Mouse (Mus musculus) right cerebral cortex, adult 2 months (tissue): Measurements from ENCODE around the gene Hist1h1b.

Experiments used
- DNase-seq, 2 experiments: peaks; one replicate each; pipeline ENCODE4 v3.0.0; 2021 to 2022; ENCODE audit warnings: low spot score in 2 of 2

Hist1h1b gene

DNA sequence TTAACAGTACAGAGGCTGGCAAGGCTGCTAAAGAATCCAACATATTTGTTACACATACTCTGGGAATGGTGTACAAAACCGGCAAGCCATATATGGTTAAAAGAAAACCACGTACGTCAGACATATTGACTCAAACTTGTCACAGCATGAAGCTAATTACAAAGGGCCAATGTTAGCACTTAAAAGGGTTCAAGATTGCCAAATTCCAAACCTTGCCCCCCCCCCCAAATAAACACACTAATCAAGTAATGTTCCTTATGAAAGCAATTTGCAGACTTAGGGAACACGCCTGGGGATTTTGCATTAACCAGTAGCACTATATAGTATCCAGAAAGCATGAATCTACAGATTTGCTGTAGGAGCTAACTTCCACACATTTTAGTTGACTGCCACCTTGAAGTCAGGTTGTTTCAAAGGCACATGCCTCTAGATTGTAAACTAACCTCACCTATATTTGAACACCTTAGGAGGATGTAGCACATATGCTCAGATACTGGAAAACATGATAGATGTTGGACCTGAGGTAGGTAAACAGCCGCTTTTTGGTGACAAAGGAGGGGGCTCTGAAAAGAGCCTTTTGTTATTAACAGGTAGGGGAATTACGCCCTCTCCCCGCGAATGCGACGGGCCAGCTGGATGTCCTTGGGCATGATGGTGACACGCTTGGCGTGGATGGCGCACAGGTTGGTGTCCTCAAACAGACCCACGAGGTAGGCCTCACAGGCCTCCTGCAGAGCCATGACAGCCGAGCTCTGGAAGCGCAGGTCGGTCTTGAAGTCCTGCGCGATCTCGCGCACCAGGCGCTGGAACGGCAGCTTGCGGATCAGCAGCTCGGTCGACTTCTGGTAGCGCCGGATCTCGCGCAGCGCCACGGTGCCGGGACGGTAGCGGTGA lies 2.2 kb upstream of the Hist1h1b start:
- peak; percentile 29 to 33 for DNase-seq

DNA sequence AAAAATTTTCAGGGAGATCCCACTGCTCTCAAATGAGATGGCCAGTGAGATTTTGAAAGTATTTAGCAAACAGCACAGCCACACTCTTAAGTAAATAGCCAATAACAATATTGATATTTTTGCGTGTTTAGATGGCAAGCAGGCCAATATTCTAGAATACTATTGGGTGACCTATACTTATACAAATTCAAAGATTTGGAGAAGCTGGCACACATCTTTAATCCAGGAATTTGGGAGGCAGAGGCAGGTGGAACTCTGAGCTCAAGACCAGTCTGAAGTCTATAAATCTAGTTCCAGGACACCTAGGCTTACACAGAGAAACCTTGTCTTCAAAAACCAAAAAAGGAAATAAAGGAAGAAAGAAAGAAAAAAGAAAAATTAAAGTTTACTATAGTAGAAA lies 1.2 kb upstream of the Hist1h1b start:
- DNase-seq: no peak

DNA sequence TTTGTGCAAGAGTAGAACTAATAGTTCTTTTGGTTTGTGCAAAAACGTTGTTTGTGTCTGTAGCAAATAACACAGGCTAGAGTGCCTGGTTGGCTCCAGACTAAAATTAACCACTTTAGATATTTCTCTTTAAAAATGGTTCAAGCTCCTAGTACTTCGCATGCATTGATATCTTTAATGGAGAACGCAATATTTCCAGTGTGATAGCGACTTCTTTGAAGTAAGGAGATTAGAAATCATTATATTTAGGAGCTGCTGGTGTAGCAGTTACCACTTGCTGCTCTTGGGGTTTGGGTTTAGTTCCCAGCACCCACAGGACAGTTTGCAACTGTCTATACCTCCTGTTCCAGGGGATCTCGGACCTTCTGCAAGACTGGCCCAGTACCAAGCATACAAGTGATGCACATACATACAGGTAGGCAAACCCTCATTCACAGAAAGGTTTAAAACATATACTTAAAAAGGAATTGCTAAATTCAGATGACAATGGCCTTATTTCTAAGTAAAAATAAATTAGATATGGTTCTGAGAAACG lies 663 bp upstream of the Hist1h1b start:
- DNase-seq: no peak

DNA sequence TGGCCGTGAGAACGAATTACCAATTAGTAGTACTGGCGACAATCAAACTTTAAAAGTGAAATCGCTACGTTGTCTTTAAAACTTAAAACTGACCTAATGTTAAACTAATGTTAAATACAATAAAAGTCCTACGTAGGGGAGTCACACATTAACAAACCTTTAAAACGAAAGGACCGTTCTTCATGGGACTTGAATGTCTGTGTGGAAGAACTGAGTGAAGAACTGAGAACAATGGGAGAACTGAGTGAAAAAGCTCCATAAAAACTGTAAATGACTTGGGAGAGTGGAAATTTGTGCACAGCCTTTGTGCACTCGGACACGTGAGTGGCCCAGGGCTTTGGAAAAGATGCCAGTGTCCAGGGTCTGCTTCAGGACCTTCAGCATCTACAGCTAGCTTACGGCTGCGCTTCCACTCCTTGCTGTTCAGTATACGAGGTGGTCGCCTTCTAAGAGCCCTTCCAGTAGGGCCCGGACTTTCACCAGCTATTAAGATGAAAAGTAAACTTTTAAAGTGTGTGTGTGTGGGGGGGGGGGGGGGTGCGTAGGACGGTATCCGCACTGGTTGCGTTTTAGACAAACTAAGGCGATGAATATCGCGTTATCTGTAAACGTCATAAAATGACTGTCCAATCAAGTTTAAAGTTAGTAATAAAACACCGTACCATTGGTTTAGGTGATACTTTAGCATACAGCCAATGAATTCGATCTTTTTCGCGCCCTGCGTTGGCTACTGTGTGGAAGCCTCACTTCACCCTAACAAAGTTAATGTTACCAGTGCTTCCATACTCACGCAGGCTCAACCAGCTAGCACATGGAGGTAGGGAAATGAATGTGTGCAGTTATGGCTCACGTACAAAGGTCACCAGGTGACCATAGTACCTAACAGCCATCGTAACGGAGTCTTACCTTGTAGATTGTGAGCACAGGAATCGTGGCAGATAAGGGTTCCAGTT lies 1.3 kb downstream of the Hist1h1b start:
- DNase-seq: peak; percentile 71 to 80

DNA sequence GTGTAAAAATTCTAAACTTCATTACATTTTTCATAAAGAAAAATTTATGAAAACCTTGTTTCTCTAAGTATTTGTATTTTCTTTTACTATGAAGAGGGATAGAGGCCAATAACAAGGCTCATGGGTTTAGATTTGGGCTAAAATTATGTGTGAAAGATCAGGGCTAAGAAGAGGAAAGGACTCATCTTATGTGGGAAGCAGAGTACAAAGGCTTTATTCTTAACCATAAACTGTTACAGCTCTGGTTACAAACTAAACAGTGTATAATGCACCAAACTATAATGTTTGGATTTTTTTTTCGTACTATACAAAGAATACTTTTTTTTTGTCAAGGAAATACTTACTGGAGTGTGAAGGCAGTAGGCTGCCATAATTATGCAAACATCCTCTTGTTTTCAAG lies 24.7 kb downstream of the Hist1h1b start:
- no peak for DNase-seq

DNA sequence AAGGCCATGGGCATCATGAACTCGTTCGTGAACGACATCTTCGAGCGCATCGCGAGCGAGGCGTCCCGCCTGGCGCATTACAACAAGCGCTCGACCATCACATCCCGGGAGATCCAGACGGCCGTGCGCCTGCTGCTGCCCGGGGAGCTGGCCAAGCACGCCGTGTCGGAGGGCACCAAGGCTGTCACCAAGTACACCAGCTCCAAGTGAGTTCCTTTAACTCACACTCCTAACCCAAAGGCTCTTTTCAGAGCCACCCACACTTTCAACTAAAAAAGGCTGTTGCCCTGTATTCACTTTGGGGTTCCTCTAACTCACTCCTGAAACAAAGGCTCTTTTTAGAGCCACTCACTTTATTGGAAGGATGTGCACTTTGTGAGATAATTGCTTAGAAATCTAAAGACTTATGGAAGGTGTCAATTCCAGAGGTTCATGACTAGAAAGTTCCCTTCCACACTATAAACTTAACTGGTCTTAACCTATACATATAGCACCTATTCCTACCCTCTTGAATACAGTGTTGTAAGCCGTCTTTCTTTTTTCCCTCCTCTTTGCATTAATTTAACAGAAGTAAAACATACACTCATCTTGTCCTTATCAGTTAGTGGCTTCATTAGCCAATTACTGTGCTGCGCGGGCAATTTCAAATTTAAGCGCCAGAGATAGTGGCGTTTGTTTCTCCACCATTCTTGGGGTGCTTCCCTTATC lies 26.0 kb downstream of the Hist1h1b start:
- DNase-seq: peak; percentile 37 to 40

DNA sequence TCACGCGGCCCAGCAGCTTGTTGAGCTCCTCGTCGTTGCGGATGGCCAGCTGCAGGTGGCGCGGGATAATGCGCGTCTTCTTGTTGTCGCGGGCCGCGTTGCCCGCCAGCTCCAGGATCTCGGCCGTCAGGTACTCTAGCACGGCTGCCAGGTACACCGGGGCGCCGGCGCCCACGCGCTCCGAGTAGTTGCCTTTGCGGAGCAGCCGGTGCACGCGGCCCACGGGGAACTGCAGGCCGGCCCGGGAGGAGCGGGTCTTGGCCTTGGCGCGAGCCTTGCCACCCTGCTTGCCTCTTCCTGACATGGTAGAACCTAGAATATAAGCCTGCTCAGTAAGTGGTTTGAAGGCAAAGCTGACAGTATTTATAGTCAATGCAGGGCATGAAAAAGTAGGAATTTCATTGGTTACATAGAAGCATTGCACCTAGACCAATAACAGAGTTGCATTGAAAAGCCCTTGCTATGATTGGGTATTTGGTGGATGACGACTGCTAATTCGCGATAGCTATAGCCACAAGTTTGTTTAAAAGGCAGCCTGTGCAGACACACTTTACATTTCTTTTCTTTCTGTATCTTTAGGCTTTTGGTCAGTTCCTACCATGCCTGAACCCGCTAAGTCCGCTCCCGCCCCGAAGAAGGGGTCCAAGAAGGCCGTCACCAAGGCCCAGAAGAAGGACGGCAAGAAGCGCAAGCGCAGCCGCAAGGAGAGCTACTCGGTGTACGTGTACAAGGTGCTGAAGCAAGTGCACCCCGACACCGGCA lies 26.7 kb downstream of the Hist1h1b start, which contains the start of the genes Hist1h2ak and Hist1h2bn:
Gene Hist1h2ak (minus strand): TSS at position 304 of the 762 bp plus-strand sequence.
Gene Hist1h2bn (plus strand): TSS at position 600 of the 762 bp plus-strand sequence.
- DNase-seq: peak; percentile 75 to 78

DNA sequence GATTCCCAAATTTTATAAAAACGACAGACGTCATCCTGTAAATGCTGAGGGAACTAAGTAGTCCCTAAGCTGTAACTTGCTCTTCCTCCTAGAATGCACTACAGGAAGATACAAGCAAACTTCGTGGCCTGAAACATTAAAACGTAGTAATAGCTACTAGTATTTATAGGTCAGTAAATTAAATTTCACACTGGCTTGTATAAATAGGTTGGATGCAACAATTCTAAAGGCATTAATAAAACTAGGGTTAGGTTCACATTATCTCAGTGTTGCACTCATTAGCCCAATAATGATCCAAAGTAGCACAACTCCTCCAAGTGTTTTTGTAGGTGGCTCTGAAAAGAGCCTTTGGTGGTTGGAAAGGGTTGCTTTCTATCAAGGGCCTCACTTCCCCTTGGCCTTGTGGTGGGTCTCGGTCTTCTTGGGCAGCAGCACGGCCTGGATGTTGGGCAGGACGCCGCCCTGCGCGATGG lies 27.3 kb downstream of the Hist1h1b start:
- no peak for DNase-seq

DNA sequence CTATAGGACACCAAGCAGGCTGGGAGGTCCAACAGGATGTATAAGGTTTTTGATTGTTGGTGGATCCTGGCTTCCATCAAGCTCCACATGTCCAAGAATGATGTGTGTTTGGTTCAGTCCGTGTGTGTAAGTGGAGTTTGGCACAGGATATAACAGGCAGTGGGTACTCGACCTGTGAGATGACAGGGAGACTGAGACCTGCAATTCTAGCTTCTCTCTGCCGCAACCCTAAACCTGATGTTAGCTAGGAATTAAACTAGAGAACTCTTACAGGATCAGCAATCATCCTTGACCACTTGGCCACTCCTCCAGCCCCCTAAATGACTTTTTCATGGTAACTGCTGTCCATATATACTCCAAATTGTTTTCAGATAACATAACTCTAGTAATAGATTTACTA lies 28.1 kb downstream of the Hist1h1b start:
- no peak for DNase-seq

DNA sequence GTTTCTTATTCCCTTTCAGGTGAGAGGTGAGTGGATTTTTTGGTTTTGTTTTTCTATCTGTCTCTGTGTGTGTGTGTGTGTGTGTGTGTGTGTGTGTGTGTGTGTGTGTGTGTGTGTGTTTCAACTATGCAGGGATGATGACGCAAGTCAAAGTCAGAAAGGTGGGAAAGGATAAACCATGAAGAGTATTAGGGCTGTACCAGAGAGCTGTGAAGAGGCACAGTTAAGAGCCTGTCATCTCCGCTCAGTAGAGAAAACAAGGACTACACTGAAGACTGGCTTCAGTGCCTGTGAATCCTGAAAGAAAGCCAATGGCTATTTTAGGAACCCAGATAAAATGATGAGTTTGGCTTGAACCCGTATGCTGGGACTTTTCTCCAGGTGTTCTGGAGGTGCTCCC lies 28.6 kb downstream of the Hist1h1b start:
- DNase-seq: no peak

DNA sequence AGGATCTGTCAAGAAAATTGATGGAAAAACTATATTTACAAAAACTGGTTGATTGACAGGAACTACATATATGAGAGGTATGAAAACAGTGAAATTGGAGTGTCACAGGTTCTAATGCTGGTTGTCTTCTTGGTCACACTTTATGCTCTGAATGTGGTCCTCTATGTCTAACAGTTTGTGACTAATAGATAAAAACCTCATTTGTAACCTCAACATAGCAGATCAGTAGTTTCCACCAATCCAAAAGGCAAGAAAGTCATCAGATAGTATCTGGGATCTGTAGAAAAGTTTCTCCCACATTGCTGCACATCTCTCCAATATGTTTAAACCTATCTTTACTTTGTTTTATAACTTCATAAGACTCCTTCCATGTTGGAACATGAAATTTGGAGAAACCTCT lies 29.0 kb downstream of the Hist1h1b start:
- DNase-seq: no peak

DNA sequence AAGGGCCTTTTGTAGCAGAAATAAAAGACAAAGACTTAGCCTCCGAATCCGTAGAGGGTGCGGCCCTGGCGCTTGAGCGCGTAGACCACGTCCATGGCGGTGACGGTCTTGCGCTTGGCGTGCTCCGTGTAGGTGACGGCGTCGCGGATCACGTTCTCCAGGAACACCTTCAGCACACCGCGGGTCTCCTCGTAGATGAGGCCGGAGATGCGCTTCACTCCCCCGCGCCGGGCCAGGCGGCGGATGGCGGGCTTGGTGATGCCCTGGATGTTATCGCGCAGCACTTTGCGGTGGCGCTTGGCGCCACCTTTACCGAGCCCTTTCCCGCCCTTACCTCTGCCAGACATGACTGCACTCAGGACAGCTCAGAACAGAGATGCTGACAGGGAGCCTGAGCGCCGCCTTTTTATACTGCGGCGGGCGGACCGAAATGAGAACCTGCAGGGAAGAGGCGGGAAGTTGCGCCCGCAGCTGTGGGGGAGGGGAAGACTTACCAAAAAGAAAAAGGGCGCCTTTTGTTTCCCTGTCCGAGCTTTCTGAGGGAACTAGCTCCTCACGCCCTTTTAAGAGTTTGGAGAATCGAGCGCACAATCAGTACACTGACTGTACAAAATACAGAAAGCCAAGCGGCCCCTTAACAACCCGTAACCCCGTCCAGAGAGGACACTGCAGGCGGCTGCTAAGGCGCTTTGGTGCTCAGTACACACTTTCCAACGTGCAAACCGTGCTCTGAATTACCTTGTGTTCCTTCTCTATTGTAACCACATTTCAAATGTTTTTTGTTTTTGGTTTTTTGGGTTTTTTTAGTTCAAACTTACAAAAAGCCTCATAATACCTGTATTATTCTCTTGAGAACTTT lies 30.0 kb downstream of the Hist1h1b start, which contains the start of gene Hist1h4k:
Gene Hist1h4k (minus strand): TSS at position 347 of the 859 bp plus-strand sequence.
- peak; percentile 93 to 95 for DNase-seq

DNA sequence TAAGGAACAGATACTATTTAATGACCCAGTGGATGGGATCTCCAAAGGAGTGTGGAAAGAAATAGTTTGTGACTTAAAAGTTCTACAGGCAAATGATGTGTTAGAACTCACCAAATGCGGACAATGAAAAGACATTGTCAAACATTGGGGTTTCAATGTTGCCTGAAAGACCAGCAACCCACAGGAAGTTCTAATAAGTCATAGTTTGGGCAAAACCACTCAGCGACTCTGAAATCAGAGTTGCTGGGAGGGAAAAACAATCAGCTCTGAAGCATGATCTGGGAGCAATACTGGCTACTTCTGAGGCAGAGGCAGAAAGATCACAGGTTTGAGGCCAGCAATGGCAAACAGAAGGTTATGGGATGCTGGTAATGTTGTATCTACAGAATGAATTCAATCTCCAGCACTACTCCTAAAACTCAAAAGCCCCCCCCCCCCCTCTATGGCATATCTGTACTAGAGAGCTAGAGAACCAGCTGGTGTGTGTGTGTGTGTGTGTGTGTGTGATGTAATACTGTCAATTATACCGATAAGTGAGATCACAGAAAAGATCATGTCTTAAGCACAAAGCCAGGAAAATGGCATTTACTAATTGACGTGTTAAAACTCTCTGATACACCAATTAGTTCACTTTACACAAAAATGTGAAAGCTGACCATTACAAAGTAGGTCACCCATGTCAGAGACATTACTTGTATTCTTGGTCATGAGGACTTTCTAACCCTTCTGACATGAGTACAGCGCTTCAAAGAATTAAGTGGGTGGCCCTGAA lies 30.9 kb downstream of the Hist1h1b start:
- no peak for DNase-seq

DNA sequence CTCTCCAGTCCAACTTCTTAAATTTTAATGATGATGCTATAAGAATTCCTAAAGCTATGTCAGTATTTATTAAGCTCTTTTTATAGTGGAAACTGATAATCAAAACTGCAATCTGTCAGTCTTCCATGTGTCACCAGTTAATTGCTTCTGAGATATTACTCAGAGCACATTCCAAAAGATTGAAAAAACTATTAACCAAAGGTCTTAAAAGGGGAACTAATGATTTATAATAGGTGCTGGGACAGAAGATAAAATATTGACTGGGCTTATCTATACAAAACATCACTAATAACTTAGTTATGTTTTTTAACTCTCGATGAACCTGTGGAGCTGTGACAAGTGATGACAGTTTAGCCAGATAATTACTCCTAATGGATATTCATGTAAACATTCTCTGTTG lies 35.4 kb downstream of the Hist1h1b start:
- no peak for DNase-seq

DNA sequence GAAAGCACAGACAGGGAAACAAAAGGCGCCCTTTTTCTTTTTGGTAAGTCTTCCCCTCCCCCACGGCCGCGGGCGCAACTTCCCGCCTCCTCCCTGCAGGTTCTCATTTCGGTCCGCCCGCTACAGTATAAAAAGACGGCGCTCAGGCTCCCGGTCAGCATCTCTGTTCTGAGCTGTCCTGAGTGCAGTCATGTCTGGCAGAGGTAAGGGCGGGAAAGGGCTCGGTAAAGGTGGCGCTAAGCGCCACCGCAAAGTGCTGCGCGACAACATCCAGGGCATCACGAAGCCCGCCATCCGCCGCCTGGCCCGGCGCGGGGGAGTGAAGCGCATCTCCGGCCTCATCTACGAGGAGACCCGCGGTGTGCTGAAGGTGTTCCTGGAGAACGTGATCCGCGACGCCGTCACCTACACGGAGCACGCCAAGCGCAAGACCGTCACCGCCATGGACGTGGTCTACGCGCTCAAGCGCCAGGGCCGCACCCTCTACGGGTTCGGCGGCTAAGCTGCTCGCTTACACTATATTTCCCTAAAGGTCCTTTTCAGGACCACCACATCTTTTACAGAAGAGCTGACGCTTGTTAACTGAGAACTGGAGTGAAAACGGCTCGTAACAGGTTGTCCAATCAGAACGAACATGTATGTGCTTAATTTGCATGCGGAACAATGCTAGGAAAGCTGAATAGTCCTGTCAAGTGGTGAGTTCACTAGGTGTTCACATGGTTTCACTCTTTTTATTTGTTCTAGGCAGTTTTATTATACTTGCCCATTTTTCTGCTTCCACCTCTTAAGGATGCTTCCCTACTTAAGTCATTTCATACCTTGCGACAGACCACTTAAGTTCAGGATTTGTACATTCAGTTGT lies 45.3 kb downstream of the Hist1h1b start, which contains the start of gene Hist1h4j:
Gene Hist1h4j (plus strand): TSS at position 159 of the 862 bp plus-strand sequence.
- peak; percentile 72 to 82 for DNase-seq

DNA sequence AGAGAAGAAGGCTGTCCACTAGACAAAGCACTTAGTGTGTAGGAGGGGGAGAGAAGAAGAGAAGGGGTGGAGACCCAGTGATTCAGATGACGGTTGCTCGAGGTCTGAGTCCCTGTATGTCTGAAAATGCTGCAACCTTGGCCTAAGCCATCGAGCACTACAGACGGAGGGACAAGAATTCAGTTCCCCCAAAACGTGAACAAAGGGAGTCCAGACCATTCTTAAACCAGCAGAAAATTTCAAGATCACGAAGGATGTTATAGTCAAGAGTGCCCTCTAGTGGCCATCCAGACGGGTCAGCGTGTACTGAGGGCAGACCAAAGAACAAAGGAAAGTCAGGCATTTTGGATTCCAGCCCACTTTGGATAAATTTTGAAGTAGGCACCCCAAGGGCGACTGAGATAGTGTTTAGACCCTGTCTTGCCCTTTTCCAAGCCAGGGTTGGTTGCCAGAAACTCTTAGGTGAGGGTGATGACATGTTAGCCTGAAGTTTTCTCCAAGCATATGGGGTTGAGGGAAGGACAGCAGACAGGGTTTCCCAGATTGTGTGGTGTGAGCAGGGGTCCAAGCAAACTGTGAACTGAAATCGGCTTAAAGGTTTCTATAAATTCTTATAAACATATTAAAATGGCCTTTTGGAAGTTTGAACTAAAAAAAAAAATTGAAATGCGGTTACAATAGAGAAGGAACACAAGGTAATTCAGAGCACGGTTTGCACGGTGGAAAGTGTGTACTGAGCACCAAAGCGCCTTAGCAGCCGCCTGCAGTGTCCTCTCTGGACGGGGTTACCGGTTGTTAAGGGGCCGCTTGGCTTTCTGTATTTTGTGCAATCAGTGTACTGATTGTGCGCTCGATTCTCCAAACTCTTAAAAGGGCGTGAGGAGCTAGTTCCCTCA lies 46.2 kb downstream of the Hist1h1b start:
- peak; percentile 79 to 82 for DNase-seq
